Comparison of ENCODE assay signal across 23 mouse cellular contexts in the genomic region with DNA sequence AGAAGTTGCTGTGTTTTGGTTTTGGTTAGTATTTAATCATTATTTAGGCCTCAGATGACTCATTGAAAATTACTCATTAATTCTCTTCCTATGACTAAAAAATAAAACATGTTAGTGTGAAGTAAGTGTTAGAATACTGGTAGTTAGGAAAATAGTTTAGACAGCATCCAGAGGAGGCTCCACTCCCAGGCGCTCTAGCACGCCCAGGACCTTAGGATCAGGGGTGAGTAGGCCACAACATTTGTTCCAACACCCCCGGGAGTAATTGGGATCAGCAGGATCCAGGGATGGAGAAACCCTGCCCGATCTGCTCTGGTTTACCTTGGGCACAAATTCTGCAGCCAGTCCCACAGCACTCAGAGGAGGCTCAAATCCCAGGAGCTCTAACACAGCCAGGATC.
A peak's percentile ranks its signal among the peaks of the same experiment; 100 is the strongest.
DNase-seq lines count a peak whose midpoint lies in the region; ATAC-seq and TF ChIP-seq lines count a peak whose summit lies in the region.
"Had no signal": no experiment of that assay in that cellular context is flagged by ENCODE, and none has a peak within 500 bp of the region (broad histone marks: within the 10 kb centered on the region; RNA-seq: fewer than 3 reads in every experiment).

No protein-coding gene starts in this region.

- H3K27me3 ChIP-seq in heart, embryonic 12.5 days (replicated peaks) = no peaks in the 10 kb centered on the region
- peaks cover 14% of the 10 kb centered on the region for H3K27me3 ChIP-seq in Patski
- no peaks in the 10 kb centered on the region for H3K27me3 ChIP-seq in limb, embryonic 10.5 days (ENCODE audit: low read depth, poor library complexity, severe bottlenecking)
- no peaks in the 10 kb centered on the region for H3K27me3 ChIP-seq in stomach, postnatal 0 days (ENCODE audit: control insufficient read depth, insufficient read depth, low read length)
- H3K27me3 ChIP-seq: CH12.LX had no signal

- POLR2A ChIA-PET in Patski (lab: Charles Lee) = no interaction called here

- peak; percentile 87 for DNase-seq in heart, adult 11 months
- DNase-seq in Muller cell, postnatal 12 days (ENCODE audit: inconsistent ontology term) = peak; percentile 16
- no peak for DNase-seq in Patski (ENCODE audit: low read depth, low spot score)
- DNase-seq in limb, embryonic 10.5 days (ENCODE audit: low spot score) = peak; percentile 24
- no peak for DNase-seq in stomach, postnatal 0 days (ENCODE audit: low spot score)
- DNase-seq in left cerebral cortex, postnatal 25 days (ENCODE audit: low spot score in 2 of 2) = no peak
- DNase-seq: adrenal gland, adult 2 months; adrenal gland, adult 8-10 months; adrenal gland, postnatal 10 days; adrenal gland, postnatal 14 days; adrenal gland, postnatal 25 days; adrenal gland, postnatal 36 days; B cell, adult 2 months; cerebellum, adult 11 months; cerebellum, adult 11-12 months; cerebellum, adult 18-20 months; cerebellum, adult 2 months had no signal

- no peak for TF ChIP-seq EP300 in stomach, postnatal 0 days (optimal IDR thresholded peaks at IDR 0.05)

- in situ Hi-C loops in Patski (cut with MboI; ENCODE audit: low pct_unique_long_range_greater_than_20kb) = no loop called here

- H3K9ac ChIP-seq in heart, embryonic 12.5 days = no peak overlapping the region
- H3K9ac ChIP-seq in stomach, postnatal 0 days (ENCODE audit: low read length) = no peak overlapping the region

- no peak for TF ChIP-seq CTCF in Patski (IDR thresholded peaks at IDR 0.05)
- TF ChIP-seq CTCF in stomach, postnatal 0 days (IDR thresholded peaks at IDR 0.05; ENCODE audit: low read depth) = no peak

- H3K27ac ChIP-seq in heart, embryonic 12.5 days (ENCODE audit: poor library complexity, severe bottlenecking) = no peak overlapping the region
- H3K27ac ChIP-seq in limb, embryonic 10.5 days = no peak overlapping the region
- no peak overlapping the region for H3K27ac ChIP-seq in stomach, postnatal 0 days (replicated peaks)

- 0 out of 2 replicates have a peak, but pooled peaks cover 9% of the 10 kb centered on the region for H3K4me1 ChIP-seq in heart, embryonic 12.5 days (replicated peaks)
- no peaks in the 10 kb centered on the region for H3K4me1 ChIP-seq in limb, embryonic 10.5 days
- no peaks in the 10 kb centered on the region for H3K4me1 ChIP-seq in stomach, postnatal 0 days (replicated peaks; ENCODE audit: control insufficient read depth, insufficient read depth)

- intact Hi-C loops in left cerebral cortex, postnatal 25 days (cut with DNase I) = no loop called here

- H3K9me3 ChIP-seq in heart, embryonic 12.5 days (replicated peaks) = peaks cover 3% of the 10 kb centered on the region
- H3K9me3 ChIP-seq in limb, embryonic 10.5 days (replicated peaks) = no peaks in the 10 kb centered on the region
- H3K9me3 ChIP-seq in stomach, postnatal 0 days (ENCODE audit: control insufficient read depth, low read length) = no peaks in the 10 kb centered on the region

- WGBS in heart, embryonic 12.5 days = 73% methylated on average over 4 of the region's 4 CpGs
- WGBS in limb, embryonic 10.5 days = 85% methylated on average over 4 of the region's 4 CpGs
- WGBS in stomach, postnatal 0 days = 79% methylated on average over 4 of the region's 4 CpGs

- H3K4me2 ChIP-seq in heart, embryonic 12.5 days = no peak overlapping the region
- H3K4me2 ChIP-seq in stomach, postnatal 0 days (replicated peaks; ENCODE audit: low read depth) = no peak overlapping the region

- no peaks in the 10 kb centered on the region for H3K36me3 ChIP-seq in heart, embryonic 12.5 days
- H3K36me3 ChIP-seq in limb, embryonic 10.5 days = no peaks in the 10 kb centered on the region
- no peaks in the 10 kb centered on the region for H3K36me3 ChIP-seq in stomach, postnatal 0 days (ENCODE audit: control insufficient read depth, insufficient read depth, low read length)
- H3K36me3 ChIP-seq: G1E had no signal

- CTCF ChIA-PET in Patski (lab: Charles Lee) = no interaction called here

- H3K4me3 ChIP-seq in heart, embryonic 12.5 days = no peak overlapping the region
- H3K4me3 ChIP-seq in limb, embryonic 10.5 days = no peak overlapping the region
- H3K4me3 ChIP-seq in stomach, postnatal 0 days (ENCODE audit: low read depth, low read length) = no peak overlapping the region

- ATAC-seq in heart, embryonic 12.5 days (ENCODE audit: insufficient number of reproducible peaks, low FRiP score) = no peak
- ATAC-seq in Patski = peak; percentile 63
- no peak for ATAC-seq in stomach, postnatal 0 days (ENCODE audit: low FRiP score, low TSS enrichment)
- no peak for ATAC-seq in megakaryocyte-erythroid progenitor cell, adult 5-6 weeks (replicated peaks; ENCODE audit: low FRiP score, low TSS enrichment, poor library complexity, severe bottlenecking)
- ATAC-seq: activated CD4-positive, CD25-positive, alpha-beta regulatory T cell, adult 4 months; CD4-positive, CD25-positive, alpha-beta regulatory T cell, adult 4 months had no signal

Comparison
In these comparisons a context has a peak if more than half of its experiments do, and no peak if none do; other contexts are left out.
1. DNase-seq: peak in heart, adult 11 months (single experiment), Muller cell, postnatal 12 days (single experiment) and limb, embryonic 10.5 days (single experiment); none in Patski (single experiment), stomach, postnatal 0 days (single experiment) and left cerebral cortex, postnatal 25 days (0 of 2).